26 mouse cellular contexts compared by ENCODE assay signal in the genomic region with DNA sequence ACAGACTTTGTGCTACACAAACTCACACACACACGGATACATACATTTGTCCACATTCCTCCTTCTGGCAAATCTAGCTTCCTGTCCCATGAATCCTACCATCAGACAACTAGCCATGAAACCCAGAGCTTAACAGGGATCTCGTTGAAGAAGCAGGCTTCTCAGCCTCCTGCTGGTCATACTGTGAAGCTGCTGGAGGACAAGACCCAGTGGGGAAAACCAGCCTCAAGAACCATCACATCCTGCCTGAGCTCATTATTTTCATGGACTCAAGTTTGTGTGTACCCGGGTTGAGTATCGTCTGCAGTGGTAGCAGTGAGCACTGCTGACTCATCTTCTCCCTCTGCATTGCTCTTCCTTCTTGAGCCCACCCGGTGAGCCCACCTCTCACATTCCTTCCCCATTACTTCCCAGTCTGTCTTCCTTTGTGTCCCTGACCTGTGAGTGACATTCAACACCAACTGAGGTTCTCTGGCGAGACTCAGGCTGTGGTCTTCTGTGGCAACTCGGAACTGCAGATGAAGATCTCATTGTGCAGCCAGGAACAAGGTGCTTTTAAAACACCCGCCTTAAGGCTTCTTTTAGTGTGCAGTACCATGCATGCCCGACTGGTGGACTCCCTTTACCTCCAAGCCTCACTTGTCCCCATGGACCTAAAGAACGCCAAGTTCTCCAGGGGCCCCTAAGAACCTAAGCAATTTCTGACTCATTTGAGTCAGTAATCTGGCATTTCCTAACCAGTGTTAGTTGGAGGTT. TPM values are rescaled to one million over a fixed set of nuclear protein-coding genes. Genes with fewer than 3 reads are reported as not detected.
A peak's percentile ranks its signal among the peaks of the same experiment; 100 is the strongest.
DNase-seq lines count a peak whose midpoint lies in the region; ATAC-seq and TF ChIP-seq lines count a peak whose summit lies in the region.
"Had no signal": no experiment of that assay in that cellular context is flagged by ENCODE, and none has a peak within 500 bp of the region (broad histone marks: within the 10 kb centered on the region; RNA-seq: fewer than 3 reads in every experiment).

No protein-coding gene starts in this region.

- no peak overlapping the region for H3K27ac ChIP-seq in hindbrain, postnatal 0 days
- H3K27ac ChIP-seq in hindbrain, embryonic 14.5 days: no peak overlapping the region
- H3K27ac ChIP-seq in liver, embryonic 14.5 days: no peak overlapping the region
- no peak overlapping the region for H3K27ac ChIP-seq in liver, embryonic 11.5 days (ENCODE audit: low read depth, low read length)
- H3K27ac ChIP-seq: embryonic facial prominence, embryonic 12.5 days; forebrain, embryonic 13.5 days; gastrocnemius, adult 2 months; hindbrain, embryonic 15.5 days; limb, embryonic 13.5 days; liver, embryonic 15.5 days; midbrain, embryonic 10.5 days; neural tube, embryonic 15.5 days; stomach, embryonic 15.5 days had no signal

- H3K9me3 ChIP-seq in hindbrain, postnatal 0 days (ENCODE audit: low read length): peaks cover 8% of the 10 kb centered on the region; the same call in 1 of the 2 replicates
- peaks cover 16% of the 10 kb centered on the region for H3K9me3 ChIP-seq in hindbrain, embryonic 14.5 days (ENCODE audit: control insufficient read depth, low read length)
- no peaks in the 10 kb centered on the region for H3K9me3 ChIP-seq in liver, embryonic 14.5 days (ENCODE audit: control insufficient read depth, low read length)
- H3K9me3 ChIP-seq in liver, embryonic 11.5 days (ENCODE audit: control insufficient read depth, low read length): peaks cover 2% of the 10 kb centered on the region; the same call in 1 of the 2 replicates
- H3K9me3 ChIP-seq: liver, embryonic 15.5 days had no signal

- intact Hi-C loops in gastrocnemius, postnatal 36 days (cut with DNase I): no loop called here

- H3K4me3 ChIP-seq in hindbrain, postnatal 0 days (ENCODE audit: low read length): no peak overlapping the region
- H3K4me3 ChIP-seq in hindbrain, embryonic 14.5 days (replicated peaks; ENCODE audit: low read length): no peak overlapping the region
- H3K4me3 ChIP-seq in liver, embryonic 14.5 days (ENCODE audit: insufficient read depth in 1 of 2, low read depth in 2 of 2, low read length in 2 of 2): no peak overlapping the region
- no peak overlapping the region for H3K4me3 ChIP-seq in liver, embryonic 11.5 days (ENCODE audit: low read depth, low read length)
- H3K4me3 ChIP-seq: embryonic facial prominence, embryonic 12.5 days; forebrain, embryonic 13.5 days; gastrocnemius, adult 2 months; hindbrain, embryonic 15.5 days; limb, embryonic 13.5 days; liver, embryonic 15.5 days; neural tube, embryonic 15.5 days; stomach, embryonic 15.5 days had no signal

- no peak for DNase-seq in hindbrain, postnatal 0 days (ENCODE audit: low spot score)
- no peak for DNase-seq in hindbrain, embryonic 14.5 days (ENCODE audit: low spot score)
- no peak for DNase-seq in liver, embryonic 14.5 days (ENCODE audit: low read depth in 3 of 3, low spot score in 3 of 3)
- no peak for DNase-seq in liver, embryonic 11.5 days (ENCODE audit: low spot score)
- DNase-seq in ES-CJ7 (ENCODE audit: low read depth, low spot score): peak; percentile 63
- DNase-seq in brain, embryonic 14.5 days (ENCODE audit: low read depth): no peak
- DNase-seq in gastrocnemius, postnatal 36 days: no peak
- DNase-seq: adrenal gland, adult 2 months; cerebellum, adult 11-12 months; cerebellum, postnatal 14 days; gastrocnemius, adult 2 months; heart, postnatal 4 days; kidney, postnatal 10 days; right cerebral cortex, adult 18-20 months; right cerebral cortex, postnatal 4 days; thymus, adult 18-20 months; thymus, postnatal 36 days had no signal

- no peak overlapping the region for H3K4me2 ChIP-seq in hindbrain, postnatal 0 days (ENCODE audit: low read depth, low read length)
- no peak overlapping the region for H3K4me2 ChIP-seq in hindbrain, embryonic 14.5 days (replicated peaks)
- no peak overlapping the region for H3K4me2 ChIP-seq in liver, embryonic 14.5 days (ENCODE audit: low read depth)
- no peak overlapping the region for H3K4me2 ChIP-seq in liver, embryonic 11.5 days
- H3K4me2 ChIP-seq: embryonic facial prominence, embryonic 12.5 days; forebrain, embryonic 13.5 days; hindbrain, embryonic 15.5 days; limb, embryonic 13.5 days; liver, embryonic 15.5 days; neural tube, embryonic 15.5 days; stomach, embryonic 15.5 days had no signal

- no peak for ATAC-seq in hindbrain, postnatal 0 days
- no peak for ATAC-seq in hindbrain, embryonic 14.5 days (ENCODE audit: low FRiP score)
- no peak for ATAC-seq in liver, embryonic 14.5 days (ENCODE audit: insufficient read depth)
- no peak for ATAC-seq in liver, embryonic 11.5 days (replicated peaks; ENCODE audit: low FRiP score)
- ATAC-seq: intestine, embryonic 16.5 days had no signal

- 82% methylated on average over 10 of the region's 10 CpGs for WGBS in hindbrain, postnatal 0 days
- WGBS in hindbrain, embryonic 14.5 days: 84% methylated on average over 10 of the region's 10 CpGs
- 74% methylated on average over 10 of the region's 10 CpGs for WGBS in liver, embryonic 14.5 days (ENCODE audit: insufficient replicate concordance)
- 88% methylated on average over 10 of the region's 10 CpGs for WGBS in liver, embryonic 11.5 days

- peak; percentile 47 for TF ChIP-seq CTCF in hindbrain, postnatal 0 days (IDR thresholded peaks at IDR 0.05; ENCODE audit: low read depth)
- TF ChIP-seq CTCF in liver, embryonic 14.5 days (IDR thresholded peaks at IDR 0.05; ENCODE audit: low read depth): peak; percentile 23; the same call in 1 of the 2 replicates
- TF ChIP-seq CTCF in brain, embryonic 14.5 days (IDR thresholded peaks at IDR 0.05; ENCODE audit: borderline replicate concordance, extremely low read depth, insufficient read depth, insufficient read length): peak; percentile 10; the same call in 1 of the 2 replicates

- peaks cover 70% of the 10 kb centered on the region for H3K36me3 ChIP-seq in hindbrain, postnatal 0 days (ENCODE audit: insufficient read depth, low read length)
- peaks cover 81% of the 10 kb centered on the region for H3K36me3 ChIP-seq in hindbrain, embryonic 14.5 days (replicated peaks; ENCODE audit: control insufficient read depth, insufficient read depth)
- peaks cover 17% of the 10 kb centered on the region for H3K36me3 ChIP-seq in liver, embryonic 14.5 days (replicated peaks; ENCODE audit: control insufficient read depth, insufficient read depth, low read depth)
- H3K36me3 ChIP-seq in liver, embryonic 11.5 days (ENCODE audit: control insufficient read depth, insufficient read depth, low read length): peaks cover 60% of the 10 kb centered on the region

- no peak for TF ChIP-seq EP300 in liver, embryonic 14.5 days (IDR thresholded peaks at IDR 0.05; ENCODE audit: low read depth)

- no peaks in the 10 kb centered on the region for H3K4me1 ChIP-seq in hindbrain, postnatal 0 days (ENCODE audit: insufficient read depth, low read length)
- no peaks in the 10 kb centered on the region for H3K4me1 ChIP-seq in hindbrain, embryonic 14.5 days (replicated peaks; ENCODE audit: control insufficient read depth, insufficient read depth, low read length)
- H3K4me1 ChIP-seq in liver, embryonic 14.5 days (replicated peaks; ENCODE audit: control insufficient read depth in 2 of 2, insufficient read depth in 2 of 2, low read length in 1 of 2): no peaks in the 10 kb centered on the region
- no peaks in the 10 kb centered on the region for H3K4me1 ChIP-seq in liver, embryonic 11.5 days (replicated peaks; ENCODE audit: control insufficient read depth, insufficient read depth, low read length)
- H3K4me1 ChIP-seq: embryonic facial prominence, embryonic 12.5 days; hindbrain, embryonic 15.5 days; limb, embryonic 13.5 days; liver, embryonic 15.5 days; neural tube, embryonic 15.5 days; stomach, embryonic 15.5 days had no signal

- H3K9ac ChIP-seq in hindbrain, postnatal 0 days (replicated peaks; ENCODE audit: low read length): no peak overlapping the region
- H3K9ac ChIP-seq in hindbrain, embryonic 14.5 days: no peak overlapping the region
- H3K9ac ChIP-seq in liver, embryonic 14.5 days (replicated peaks): no peak overlapping the region
- H3K9ac ChIP-seq in liver, embryonic 11.5 days (ENCODE audit: low read depth, low read length): no peak overlapping the region
- H3K9ac ChIP-seq: embryonic facial prominence, embryonic 12.5 days; forebrain, embryonic 13.5 days; hindbrain, embryonic 15.5 days; limb, embryonic 13.5 days; liver, embryonic 15.5 days; neural tube, embryonic 15.5 days; stomach, embryonic 15.5 days had no signal

- H3K27me3 ChIP-seq in hindbrain, postnatal 0 days (ENCODE audit: insufficient read depth, low read length): no peaks in the 10 kb centered on the region
- no peaks in the 10 kb centered on the region for H3K27me3 ChIP-seq in hindbrain, embryonic 14.5 days (ENCODE audit: control insufficient read depth, insufficient read depth, low read length)
- no peaks in the 10 kb centered on the region for H3K27me3 ChIP-seq in liver, embryonic 14.5 days (ENCODE audit: control insufficient read depth, insufficient read depth, low read length)
- no peaks in the 10 kb centered on the region for H3K27me3 ChIP-seq in liver, embryonic 11.5 days (replicated peaks; ENCODE audit: control insufficient read depth, insufficient read depth, low read length)
- H3K27me3 ChIP-seq: embryonic facial prominence, embryonic 12.5 days; forebrain, embryonic 13.5 days; hindbrain, embryonic 15.5 days; limb, embryonic 13.5 days; liver, embryonic 15.5 days; neural tube, embryonic 15.5 days; stomach, embryonic 15.5 days had no signal

- TF ChIP-seq POLR2A in brain, embryonic 14.5 days (IDR thresholded peaks at IDR 0.05; ENCODE audit: borderline replicate concordance, extremely low read depth, insufficient read depth, insufficient read length, poor library complexity, severe bottlenecking): no peak

RNA-seq across cellular contexts. Expression of a gene that starts 22.6 kb away (rescaled TPM):
- 33.6 and 47.7 TPM in 2 replicates for total RNA-seq in hindbrain, postnatal 0 days (2014; rRNA removed)
- polyA plus RNA-seq in hindbrain, postnatal 0 days (2015; fragmentation: Nextera tagmentation; extraction: Ambion mirVana): 15.4 and 16.2 TPM in 2 replicates
- 12.2 and 12.7 TPM in 2 replicates for polyA plus RNA-seq in hindbrain, embryonic 14.5 days (2014; fragmentation: Nextera tagmentation; extraction: Ambion mirVana)
- 3.3 and 3.6 TPM in 2 replicates for polyA plus RNA-seq in liver, embryonic 14.5 days (2012; rRNA removed)
- 1.5 and 1.6 TPM in 2 replicates for polyA plus RNA-seq in liver, embryonic 14.5 days (2014; fragmentation: Nextera tagmentation; extraction: Ambion mirVana)
- 7.4 and 8.6 TPM in 2 replicates for polyA plus RNA-seq in liver, embryonic 11.5 days (2014; fragmentation: Nextera tagmentation; extraction: Ambion mirVana)
- 13.7 and 24.4 TPM in 2 replicates for polyA plus RNA-seq in brain, embryonic 14.5 days (2012; rRNA removed)
- total RNA-seq in gastrocnemius, postnatal 36 days (2021): 10 to 100 TPM; 14.4 to 16.3 TPM
